Mouse (Mus musculus) effector memory CD4-positive, alpha-beta T cell, adult 7 months (primary cell): ENCODE measurements around the gene Cfap99. TPM values are rescaled to one million over a fixed set of nuclear protein-coding genes. Genes with fewer than 3 reads are reported as not detected.

Experiments used
- polyA plus RNA-seq: library from polyadenylated mRNA; unstranded; fragments of 100-300 nt; shearing (Covaris generic); gene quantifications from one replicate; pipeline ENCODE4 v1.2.1, GENCODE M21; 2017

The Cfap99 gene
- not detected for polyA plus RNA-seq

GRCm38 (mm10) chr5:34288154-34288716, at the start of gene Cfap99, which contains the start of gene Zfyve28:
Gene Cfap99 (plus strand): TSS chr5:34288600.
Gene Zfyve28 (minus strand): TSS chr5:34288449.

GRCm38 (mm10) chr5:34336097-34336774, 47.8 kb downstream of the Cfap99 start, which contains the start of gene Rnf4:
Gene Rnf4 (plus strand): TSS chr5:34336289.

GRCm38 (mm10) chr5:34369341-34370021, 81.1 kb downstream of the Cfap99 start, which contains the start of gene Fam193a:
Gene Fam193a (plus strand): TSS chr5:34369933.

Other genes with a start within 250 kb of the Cfap99 start
- not detected for gene Poln, start 119.2 kb upstream of the Cfap99 start, polyA plus RNA-seq
- gene Haus3, start 119.1 kb upstream of the Cfap99 start, polyA plus RNA-seq, result 87.9 TPM
- 36.0 TPM for gene Mxd4, start 100.9 kb upstream of the Cfap99 start, polyA plus RNA-seq
- 2.4 TPM for gene Zfyve28, start 151 bp upstream of the Cfap99 start, polyA plus RNA-seq
- gene Rnf4, start 47.7 kb downstream of the Cfap99 start, polyA plus RNA-seq, result 223 TPM
- gene Fam193a, start 81.3 kb downstream of the Cfap99 start, polyA plus RNA-seq, result 11.6 TPM
- gene Tnip2, start 225.4 kb downstream of the Cfap99 start, polyA plus RNA-seq, result 34.5 TPM
- 6.0 TPM for gene Sh3bp2, start 237.2 kb downstream of the Cfap99 start, polyA plus RNA-seq